Mouse (Mus musculus) heart, adult 8-10 months (tissue): ENCODE results near the gene Spp1. TPM values are rescaled to one million over a fixed set of nuclear protein-coding genes. Genes with fewer than 3 reads are reported as not detected.
"Not testable (repeated sequence)": the region's sequence is repeated elsewhere in the genome, so short reads cannot be mapped to it uniquely, and the experiment has no call there.

Experiments
- DNase-seq: peaks from one replicate; pipeline ENCODE4 v3.0.0; 2022; ENCODE audit warnings: low spot score
- total RNA-seq, 4 experiments: library from RNA; stranded (reverse); gene quantifications; 2 replicates each; pipeline ENCODE4 v1.2.4; 2022

Gene Spp1
- total RNA-seq, 4 experiments from 2014 or later = 0.30 to 0.80 (median 0.37) TPM; not detected in 1

- DNase-seq = no peak
These were observed 851 bp upstream of the Spp1 start for GRCm38 (mm10) chr5:104433968-104434565.

- no peak for DNase-seq
These were observed 1.6 kb downstream of the Spp1 start for GRCm38 (mm10) chr5:104436406-104437076.

- no peak for DNase-seq
These were observed 7.5 kb downstream of the Spp1 start for GRCm38 (mm10) chr5:104442396-104442795.

GRCm38 (mm10) chr5:104442850-104443249, 7.9 kb downstream of the Spp1 start:
- DNase-seq = no peak

GRCm38 (mm10) chr5:104446156-104446555, 11.2 kb downstream of the Spp1 start:
- peak; percentile 44 for DNase-seq

GRCm38 (mm10) chr5:104448346-104448745, 13.4 kb downstream of the Spp1 start:
- not testable (repeated sequence) for DNase-seq

GRCm38 (mm10) chr5:104449491-104449890, 14.6 kb downstream of the Spp1 start:
- no peak for DNase-seq

GRCm38 (mm10) chr5:104453075-104453474, 18.2 kb downstream of the Spp1 start:
- no peak for DNase-seq

GRCm38 (mm10) chr5:104454564-104454963, 19.6 kb downstream of the Spp1 start:
- no peak for DNase-seq

- peak; percentile 71 for DNase-seq
These were observed 24.2 kb downstream of the Spp1 start, which contains the start of gene Pkd2 for GRCm38 (mm10) chr5:104458832-104459705. TSS of gene Pkd2 (plus strand) at chr5:104459450.

GRCm38 (mm10) chr5:104459706-104460455, 25.0 kb downstream of the Spp1 start:
- DNase-seq = peak; percentile 62

- no peak for DNase-seq
These were observed 25.5 kb downstream of the Spp1 start for GRCm38 (mm10) chr5:104460456-104460838.

- DNase-seq = peak; percentile 56
These were observed 25.9 kb downstream of the Spp1 start for GRCm38 (mm10) chr5:104460856-104461255.

GRCm38 (mm10) chr5:104465279-104465678, 30.4 kb downstream of the Spp1 start:
- no peak for DNase-seq

- DNase-seq = peak; percentile 50
These were observed 30.8 kb downstream of the Spp1 start for GRCm38 (mm10) chr5:104465731-104466130.

- no peak for DNase-seq
These were observed 31.9 kb downstream of the Spp1 start for GRCm38 (mm10) chr5:104466816-104467215.

GRCm38 (mm10) chr5:104468586-104468985, 33.7 kb downstream of the Spp1 start:
- DNase-seq = no peak

- DNase-seq = no peak
These were observed 36.1 kb downstream of the Spp1 start for GRCm38 (mm10) chr5:104470981-104471391.

GRCm38 (mm10) chr5:104472371-104472770, 37.5 kb downstream of the Spp1 start:
- DNase-seq = peak; percentile 8

- no peak for DNase-seq
These were observed 45.4 kb downstream of the Spp1 start for GRCm38 (mm10) chr5:104480367-104480766.

- no peak for DNase-seq
These were observed 47.9 kb downstream of the Spp1 start for GRCm38 (mm10) chr5:104482856-104483255.
